In genomic region chr6:65157042-65157441, GRCm38 (mm10) we compare ENCODE assay signal across 30 mouse cellular contexts. TPM values are rescaled to one million over a fixed set of nuclear protein-coding genes. Genes with fewer than 3 reads are reported as not detected.
DNase-seq lines count a peak whose midpoint lies in the region; ATAC-seq lines count a peak whose summit lies in the region.
"Had no signal": no experiment of that assay in that cellular context is flagged by ENCODE, and none has a peak within 500 bp of the region (broad histone marks: within the 10 kb centered on the region; RNA-seq: fewer than 3 reads in every experiment).

No protein-coding gene starts in this region.

- no peaks in the 10 kb centered on the region for H3K9me3 ChIP-seq in heart, embryonic 12.5 days (replicated peaks)
- H3K9me3 ChIP-seq: forebrain, embryonic 12.5 days; heart, embryonic 15.5 days; hindbrain, embryonic 15.5 days; liver, embryonic 12.5 days had no signal

- WGBS in heart, embryonic 12.5 days, result 88% methylated on average over 4 of the region's 4 CpGs

- no peak overlapping the region for H3K27ac ChIP-seq in heart, embryonic 12.5 days (ENCODE audit: poor library complexity, severe bottlenecking)
- H3K27ac ChIP-seq: forebrain, embryonic 12.5 days; heart, embryonic 15.5 days; hindbrain, embryonic 15.5 days; layer of hippocampus, adult 2 months; left cerebral cortex, adult 2 months; liver, embryonic 12.5 days had no signal

- H3K4me1 ChIP-seq in heart, embryonic 12.5 days (replicated peaks), result no peaks in the 10 kb centered on the region
- H3K4me1 ChIP-seq: heart, embryonic 15.5 days; hindbrain, embryonic 15.5 days; liver, embryonic 12.5 days had no signal

- H3K27me3 ChIP-seq in heart, embryonic 12.5 days (replicated peaks), result no peaks in the 10 kb centered on the region
- H3K27me3 ChIP-seq: CH12.LX; forebrain, embryonic 12.5 days; heart, embryonic 15.5 days; hindbrain, embryonic 15.5 days; liver, embryonic 12.5 days had no signal

- DNase-seq in cerebellum, postnatal 4 days (ENCODE audit: low spot score in 2 of 2), result no peak
- peak; percentile 93 for DNase-seq in brain, adult 2 months (ENCODE audit: low read depth, low spot score)
- DNase-seq in cerebellum, adult 8-10 months, result peak; percentile 61
- DNase-seq in cerebellum, postnatal 25 days, result peak; percentile 84 to 86
- no peak for DNase-seq in right cerebral cortex, postnatal 14 days
- DNase-seq: adrenal gland, adult 2 months; adrenal gland, postnatal 36 days; embryo, embryonic 11 days; gastrocnemius, postnatal 14 days; kidney, adult 11 months; kidney, postnatal 25 days; liver, postnatal 0 days; lung, postnatal 36 days; right cerebral cortex, postnatal 25 days; spleen, adult 18-20 months; thymus, postnatal 14 days had no signal

- H3K9ac ChIP-seq in heart, embryonic 12.5 days, result no peak overlapping the region
- H3K9ac ChIP-seq: forebrain, embryonic 12.5 days; heart, embryonic 15.5 days; hindbrain, embryonic 15.5 days; liver, embryonic 12.5 days; liver, postnatal 0 days had no signal

- no peak overlapping the region for H3K4me3 ChIP-seq in heart, embryonic 12.5 days
- H3K4me3 ChIP-seq: erythroblast, embryonic 14.5 days; forebrain, embryonic 12.5 days; heart, embryonic 15.5 days; hindbrain, embryonic 15.5 days; layer of hippocampus, adult 2 months; left cerebral cortex, adult 2 months; liver, embryonic 12.5 days had no signal

- H3K4me2 ChIP-seq in heart, embryonic 12.5 days, result no peak overlapping the region
- H3K4me2 ChIP-seq: forebrain, embryonic 12.5 days; heart, embryonic 15.5 days; hindbrain, embryonic 15.5 days; liver, embryonic 12.5 days; midbrain, embryonic 11.5 days had no signal

- ATAC-seq in cerebellum, adult (ENCODE audit: insufficient number of reproducible peaks, low FRiP score, low TSS enrichment), result peak; percentile 88
- no peak for ATAC-seq in heart, embryonic 12.5 days (ENCODE audit: insufficient number of reproducible peaks, low FRiP score)
- ATAC-seq: activated CD4-positive, CD25-positive, alpha-beta regulatory T cell, adult 4 months; inflammation-experienced regulatory T-cells, adult 6 months; liver, embryonic 12.5 days; liver, postnatal 0 days; midbrain, embryonic 16.5 days had no signal

- H3K36me3 ChIP-seq in heart, embryonic 12.5 days, result no peaks in the 10 kb centered on the region
- H3K36me3 ChIP-seq: forebrain, embryonic 12.5 days; heart, embryonic 15.5 days; hindbrain, embryonic 15.5 days; liver, embryonic 12.5 days had no signal

RNA-seq across cellular contexts. Expression of gene Hpgds, which starts 12.3 kb away (rescaled TPM):
- polyA plus RNA-seq in heart, embryonic 12.5 days (2016; fragmentation: Nextera tagmentation; extraction: Ambion mirVana), result 1.4 and 2.7 TPM in 2 replicates
- polyA plus RNA-seq: erythroblast, embryonic 14.5 days had no signal

Comparison
In these comparisons a context has a peak if more than half of its experiments do, and no peak if none do; other contexts are left out.
1. DNase-seq: peak in brain, adult 2 months (single experiment), cerebellum, adult 8-10 months (single experiment) and cerebellum, postnatal 25 days (2 of 2); none in cerebellum, postnatal 4 days (0 of 2) and right cerebral cortex, postnatal 14 days (single experiment).